Mouse (Mus musculus) limb, embryonic 14.5 days (tissue): ENCODE results near the gene Nsmce3. TPM values are rescaled to one million over a fixed set of nuclear protein-coding genes. Genes with fewer than 3 reads are reported as not detected.

Experiments used
- ATAC-seq: fragments of 200-750 bp; cut with Nextera tagmentation; 2 replicates; pipeline ENCODE4 v1.8.0; 2017; ENCODE audit warnings: low read depth, moderate number of reproducible peaks, moderate TSS enrichment; ENCODE audit not compliant: low FRiP score
- DNase-seq: peaks from one replicate; pipeline ENCODE4 v3.0.0-alpha.2; 2015; ENCODE audit warnings: low spot score
- H3K27ac ChIP-seq: fragments of 300-500 bp; sonication (generic); replicated peaks from 2 replicates; pipeline ENCODE4 v1.5.1; 2014; ENCODE audit warnings: low read depth, mild to moderate bottlenecking, low read length, moderate library complexity, mixed read lengths
- H3K27me3 ChIP-seq: fragments of 300-500 bp; sonication (generic); 2 replicates; pipeline ENCODE4 v1.6.1; 2014; ENCODE audit warnings: low read length, mixed read lengths; ENCODE audit not compliant: control insufficient read depth, insufficient read depth
- H3K36me3 ChIP-seq: fragments of 300-500 bp; sonication (generic); 2 replicates; pipeline ENCODE4 v1.6.1; 2014; ENCODE audit warnings: mild to moderate bottlenecking, low read length, moderate library complexity, mixed read lengths; ENCODE audit not compliant: control insufficient read depth, insufficient read depth
- H3K4me1 ChIP-seq: fragments of 300-500 bp; sonication (generic); 2 replicates; pipeline ENCODE4 v1.6.1; 2014; ENCODE audit warnings: antibody characterized with exemption, low read length, mixed read lengths; ENCODE audit not compliant: control insufficient read depth, insufficient read depth
- H3K4me2 ChIP-seq: fragments of 300-500 bp; sonication (generic); replicated peaks from 2 replicates; pipeline ENCODE4 v1.6.1; 2014; ENCODE audit warnings: low read depth, mild to moderate bottlenecking, low read length, moderate library complexity; ENCODE audit not compliant: severe bottlenecking
- H3K4me3 ChIP-seq: fragments of 300-500 bp; sonication (generic); replicated peaks from 2 replicates; pipeline ENCODE4 v1.5.1; 2014; ENCODE audit warnings: low read length
- H3K9ac ChIP-seq: fragments of 300-500 bp; sonication (generic); 2 replicates; pipeline ENCODE4 v1.6.1; 2014; ENCODE audit warnings: mild to moderate bottlenecking, low read depth, low read length, moderate library complexity; ENCODE audit not compliant: severe bottlenecking
- H3K9me3 ChIP-seq: fragments of 300-500 bp; sonication (generic); 2 replicates; pipeline ENCODE4 v1.6.1; 2016; ENCODE audit warnings: low read length; ENCODE audit not compliant: control insufficient read depth
- POLR2A ChIP-seq: fragments of 200-500 bp; IDR thresholded peaks from 2 replicates; pipeline ENCODE4 v1.8.0; 2012; ENCODE audit warnings: inconsistent platforms, mild to moderate bottlenecking, moderate library complexity, borderline replicate concordance; ENCODE audit not compliant: insufficient read depth, insufficient read length; ENCODE audit errors: extremely low read depth
- WGBS: fragments of 180-500 bp; shearing (Covaris S2); extraction: QIAGEN DNeasy Blood & Tissue Kit; methylation state at CpG from one replicate; pipeline ENCODE4 v1.1.7; 2014; 5-methylcytosine and 5-hydroxymethylcytosine counted together
- polyA plus RNA-seq, 2 experiments: library from polyadenylated mRNA; depleted of rRNA in 1 of 2; stranded (reverse) in 1 of 2; unstranded in 1 of 2; fragments of >200 nt; fragmentation: Nextera tagmentation in 1 of 2; extraction: Ambion mirVana in 1 of 2; gene quantifications; 2 replicates each; pipeline versions ENCODE4 v1.2.1 to v1.2.3; 2012 to 2014

The Nsmce3 gene
- polyA plus RNA-seq (2012; rRNA removed) (7.1 and 8.0 TPM in 2 replicates), polyA plus RNA-seq (2014; fragmentation: Nextera tagmentation; extraction: Ambion mirVana) (11.3 and 12.4 TPM in 2 replicates)

GRCm38 (mm10) chr7:64872743-64873241, at the start of gene Nsmce3:
Gene Nsmce3, minus strand, starts transcription at chr7:64872997.
- WGBS = under 1% methylated on average over 57 of the region's 57 CpGs
- TF ChIP-seq POLR2A = 0 out of 2 replicates have a peak, but pooled peaks have one; percentile 74
- peak within 1 kb of the TSS; percentile 80 for H3K4me2 ChIP-seq
- ATAC-seq = peak; percentile 96
- H3K9me3 ChIP-seq = no peaks in the 10 kb centered on the region
- H3K27ac ChIP-seq = peak within 1 kb of the TSS; percentile 97
- DNase-seq = peak; percentile 98
- no peaks in the 10 kb centered on the region for H3K36me3 ChIP-seq
- peak within 1 kb of the TSS; percentile 94 for H3K9ac ChIP-seq
- peaks cover 7% of the 10 kb centered on the region for H3K4me1 ChIP-seq
- H3K4me3 ChIP-seq = peak within 1 kb of the TSS; percentile 86
- H3K27me3 ChIP-seq = no peaks in the 10 kb centered on the region

- Histone ChIP-seq H3K36me3 (no peaks in the 10 kb centered on the region), H3K9me3 (no peaks in the 10 kb centered on the region), H3K27ac (no peak overlapping the region), H3K4me1 (no peaks in the 10 kb centered on the region), H3K4me2 (no peak overlapping the region), H3K9ac (no peak overlapping the region), H3K4me3 (no peak overlapping the region), H3K27me3 (no peaks in the 10 kb centered on the region)
- DNase-seq (no peak), ATAC-seq (no peak)
- TF ChIP-seq POLR2A = no peak
- 83% methylated on average over 13 of the region's 13 CpGs for WGBS
These were observed 48.4 kb upstream of the Nsmce3 start for GRCm38 (mm10) chr7:64921189-64921588.

- ATAC-seq = no peak
- DNase-seq = no peak
- H3K4me3 ChIP-seq = no peak overlapping the region
- no peak for TF ChIP-seq POLR2A
- no peak overlapping the region for H3K4me2 ChIP-seq
- H3K27me3 ChIP-seq = no peaks in the 10 kb centered on the region
- 80% methylated on average over 5 of the region's 5 CpGs for WGBS
- no peaks in the 10 kb centered on the region for H3K36me3 ChIP-seq
- no peaks in the 10 kb centered on the region for H3K9me3 ChIP-seq
- H3K27ac ChIP-seq = no peak overlapping the region
- H3K9ac ChIP-seq = no peak overlapping the region
- H3K4me1 ChIP-seq = no peaks in the 10 kb centered on the region
These were observed 47.9 kb upstream of the Nsmce3 start for GRCm38 (mm10) chr7:64920735-64921134.

- H3K9me3 ChIP-seq = no peaks in the 10 kb centered on the region
- H3K4me2 ChIP-seq = no peak overlapping the region
- no peaks in the 10 kb centered on the region for H3K36me3 ChIP-seq
- TF ChIP-seq POLR2A = no peak
- no peaks in the 10 kb centered on the region for H3K27me3 ChIP-seq
- ATAC-seq (no peak), DNase-seq (no peak)
- H3K4me1 ChIP-seq = no peaks in the 10 kb centered on the region
- no peak overlapping the region for H3K27ac ChIP-seq
- H3K4me3 ChIP-seq = no peak overlapping the region
- H3K9ac ChIP-seq = no peak overlapping the region
- WGBS = 31% methylated on average over 7 of the region's 7 CpGs
These were observed 43.9 kb upstream of the Nsmce3 start for GRCm38 (mm10) chr7:64916654-64917053.

- DNase-seq = no peak
- Histone ChIP-seq H3K27ac (no peak overlapping the region), H3K4me2 (no peak overlapping the region), H3K9ac (no peak overlapping the region), H3K36me3 (no peaks in the 10 kb centered on the region), H3K9me3 (no peaks in the 10 kb centered on the region), H3K27me3 (no peaks in the 10 kb centered on the region), H3K4me1 (no peaks in the 10 kb centered on the region), H3K4me3 (no peak overlapping the region)
- no peak for ATAC-seq
- TF ChIP-seq POLR2A = no peak
- WGBS = 36% methylated on average over 2 of the region's 2 CpGs
These were observed 42.3 kb upstream of the Nsmce3 start for GRCm38 (mm10) chr7:64915121-64915520.
